Mouse (Mus musculus) C2C12 (cell line): ENCODE measurements around the gene Exoc3l.

ENCODE experiments used
- CTCF ChIP-seq: IDR thresholded peaks from one replicate; pipeline ENCODE4 v1.5.1; 2011; ENCODE audit not compliant: control insufficient read depth, insufficient read depth, insufficient read length
- MAX ChIP-seq: IDR thresholded peaks from one replicate; pipeline ENCODE4 v1.6.1; 2011; ENCODE audit warnings: mild to moderate bottlenecking, control low read depth
- MYOD1 ChIP-seq: IDR thresholded peaks from one replicate; pipeline ENCODE4 v1.6.1; 2011; ENCODE audit warnings: low read depth; ENCODE audit not compliant: control insufficient read depth, insufficient read length
- MYOG ChIP-seq: IDR thresholded peaks from one replicate; pipeline ENCODE4 v1.6.1; 2011; ENCODE audit not compliant: control insufficient read depth, insufficient read length; ENCODE audit errors: extremely low read depth
- USF1 ChIP-seq: IDR thresholded peaks from one replicate; pipeline ENCODE4 v1.6.1; 2011; ENCODE audit warnings: low read depth, mild to moderate bottlenecking, control low read depth, moderate library complexity

- no peak for TF ChIP-seq CTCF
- no peak for TF ChIP-seq MYOD1
- no peak for TF ChIP-seq USF1
- TF ChIP-seq MAX = no peak
- no peak for TF ChIP-seq MYOG
Observed at GRCm38 (mm10) chr8:105317941-105318340, 22.0 kb upstream of the Exoc3l start.
